Mouse (Mus musculus): ENCODE results near the gene Lrmda. TPM values are rescaled to one million over a fixed set of nuclear protein-coding genes. Genes with fewer than 3 reads are reported as not detected.

Gene Lrmda
- polyA plus RNA-seq, 1 experiment = 20.1 TPM

- H3K4me1 ChIP-seq (ENCODE audit: control insufficient read depth, insufficient read depth, low read length) = no peaks in the 10 kb centered on the region
- H3K4me3 ChIP-seq (ENCODE audit: insufficient read depth, low read length) = no peak overlapping the region
- H3K27ac ChIP-seq (ENCODE audit: insufficient read depth, low read depth, low read length) = no peak overlapping the region
- TF ChIP-seq CTCF (IDR thresholded peaks at IDR 0.05; ENCODE audit: low read depth, low read length) (no peak), POLR2A (IDR thresholded peaks at IDR 0.05; ENCODE audit: borderline replicate concordance, low read depth, low read length) (no peak)
Observed at GRCm38 (mm10) chr14:22493326-22493725, 473.8 kb downstream of the Lrmda start.

DNA sequence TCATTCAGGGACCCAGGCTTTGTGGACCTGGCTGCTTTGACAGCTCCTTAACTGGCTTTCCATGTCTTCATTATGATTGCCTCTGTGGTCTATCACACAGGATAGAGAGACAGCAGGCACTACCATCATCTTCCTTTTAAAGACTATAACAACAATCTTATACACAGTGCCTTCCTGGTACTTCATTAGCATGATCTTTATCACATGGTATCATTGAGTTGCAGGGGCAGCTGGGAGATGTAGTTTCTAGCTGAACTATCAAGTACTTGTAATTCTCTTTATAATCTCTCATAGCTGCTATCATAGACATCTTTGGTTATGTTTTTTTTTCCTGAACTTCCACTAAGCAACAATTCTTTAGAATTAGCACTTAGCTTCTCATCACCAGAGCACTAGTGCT is 474.8 kb downstream of the Lrmda start:
- H3K4me1 ChIP-seq (ENCODE audit: control insufficient read depth, insufficient read depth, low read length) = no peaks in the 10 kb centered on the region
- H3K4me3 ChIP-seq (ENCODE audit: insufficient read depth, low read length) = no peak overlapping the region
- H3K27ac ChIP-seq (ENCODE audit: insufficient read depth, low read depth, low read length) = no peak overlapping the region
- TF ChIP-seq CTCF (IDR thresholded peaks at IDR 0.05; ENCODE audit: low read depth, low read length) (no peak), POLR2A (IDR thresholded peaks at IDR 0.05; ENCODE audit: borderline replicate concordance, low read depth, low read length) (no peak)

DNA sequence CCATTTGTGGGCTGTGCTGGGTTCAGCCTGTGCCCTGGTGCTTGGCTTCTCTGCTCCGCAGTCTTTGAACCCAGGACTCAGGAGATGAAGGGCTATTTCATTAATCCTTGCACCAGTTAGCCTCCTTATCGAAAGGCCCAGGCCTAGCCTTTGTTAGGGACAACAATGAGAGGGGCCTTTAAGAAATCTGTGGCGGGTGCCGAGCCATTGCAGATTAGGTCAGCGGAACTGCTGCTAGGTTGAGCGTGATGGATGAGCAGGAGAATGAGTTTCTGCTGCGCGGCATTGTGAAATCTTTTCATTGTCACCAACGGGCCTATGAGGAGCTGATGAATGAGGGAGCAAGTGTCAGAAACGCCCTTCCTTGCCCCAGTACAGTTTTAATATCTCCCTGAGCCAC is 475.4 kb downstream of the Lrmda start:
- H3K4me3 ChIP-seq (ENCODE audit: insufficient read depth, low read length) = no peak overlapping the region
- H3K27ac ChIP-seq (ENCODE audit: insufficient read depth, low read depth, low read length) = no peak overlapping the region

GRCm38 (mm10) chr14:22495286-22495685 is 475.8 kb downstream of the Lrmda start:
- H3K27ac ChIP-seq (ENCODE audit: insufficient read depth, low read depth, low read length) = no peak overlapping the region
- no peaks in the 10 kb centered on the region for H3K4me1 ChIP-seq (ENCODE audit: control insufficient read depth, insufficient read depth, low read length)
- H3K4me3 ChIP-seq (ENCODE audit: insufficient read depth, low read length) = no peak overlapping the region
- TF ChIP-seq POLR2A (IDR thresholded peaks at IDR 0.05; ENCODE audit: borderline replicate concordance, low read depth, low read length) = no peak
- TF ChIP-seq CTCF (IDR thresholded peaks at IDR 0.05; ENCODE audit: low read depth, low read length) = no peak

More for the DNA sequence above, 475.4 kb downstream of the Lrmda start:
- TF ChIP-seq CTCF (IDR thresholded peaks at IDR 0.05; ENCODE audit: low read depth, low read length) (no peak), POLR2A (IDR thresholded peaks at IDR 0.05; ENCODE audit: borderline replicate concordance, low read depth, low read length) (no peak)
- H3K4me1 ChIP-seq (ENCODE audit: control insufficient read depth, insufficient read depth, low read length) = no peaks in the 10 kb centered on the region

DNA sequence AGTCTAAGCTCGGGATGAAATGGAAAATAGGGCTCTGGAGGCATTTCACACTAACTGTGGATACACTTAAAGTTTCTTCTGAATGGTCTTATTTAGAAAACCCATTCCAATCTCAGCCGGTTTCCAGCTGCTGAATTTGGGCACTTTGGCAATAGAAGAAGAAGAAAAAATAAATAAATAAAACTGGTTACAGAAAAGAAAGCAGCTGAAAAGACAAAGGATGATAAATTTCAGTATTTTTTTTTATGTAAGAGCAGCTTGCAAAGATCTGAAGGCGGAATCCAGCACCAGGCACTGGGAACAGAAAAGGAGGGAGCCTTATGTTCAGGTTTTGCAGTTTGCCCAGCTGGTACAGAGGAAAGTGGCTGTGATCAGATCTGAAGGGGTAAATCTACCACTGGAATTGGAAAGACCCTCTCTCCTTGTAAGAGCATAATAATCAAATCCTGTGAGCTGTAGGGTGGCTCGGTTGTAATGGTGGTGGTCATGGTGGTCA is 478.2 kb downstream of the Lrmda start:
- Histone ChIP-seq H3K4me1 (ENCODE audit: control insufficient read depth, insufficient read depth, low read length) (0 out of 2 replicates have a peak, but pooled peaks cover 2% of the 10 kb centered on the region), H3K4me3 (ENCODE audit: insufficient read depth, low read length) (no peak overlapping the region), H3K27ac (ENCODE audit: insufficient read depth, low read depth, low read length) (no peak overlapping the region)
- TF ChIP-seq CTCF (IDR thresholded peaks at IDR 0.05; ENCODE audit: low read depth, low read length) = no peak
- no peak for TF ChIP-seq POLR2A (IDR thresholded peaks at IDR 0.05; ENCODE audit: borderline replicate concordance, low read depth, low read length)

- TF ChIP-seq POLR2A (IDR thresholded peaks at IDR 0.05; ENCODE audit: borderline replicate concordance, low read depth, low read length) (no peak), CTCF (IDR thresholded peaks at IDR 0.05; ENCODE audit: low read depth, low read length) (no peak)
- Histone ChIP-seq H3K4me3 (ENCODE audit: insufficient read depth, low read length) (no peak overlapping the region), H3K27ac (ENCODE audit: insufficient read depth, low read depth, low read length) (no peak overlapping the region), H3K4me1 (ENCODE audit: control insufficient read depth, insufficient read depth, low read length) (peaks cover 8% of the 10 kb centered on the region)
Observed at GRCm38 (mm10) chr14:22509747-22510530, 490.4 kb downstream of the Lrmda start.

DNA sequence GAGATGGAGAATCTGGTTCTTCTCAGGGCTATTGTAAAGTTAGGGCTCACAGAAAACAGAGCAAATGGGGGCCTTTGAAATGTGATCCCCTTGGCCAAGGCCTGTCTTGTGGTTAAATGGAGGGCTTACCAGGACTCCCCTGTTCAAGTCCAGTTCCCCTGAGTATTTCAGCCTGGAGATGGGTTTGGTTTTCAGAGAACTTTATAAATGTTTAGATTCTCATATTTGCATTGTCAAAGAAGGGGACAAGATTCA is 490.9 kb downstream of the Lrmda start:
- TF ChIP-seq CTCF (IDR thresholded peaks at IDR 0.05; ENCODE audit: low read depth, low read length) = no peak
- TF ChIP-seq POLR2A (IDR thresholded peaks at IDR 0.05; ENCODE audit: borderline replicate concordance, low read depth, low read length) = no peak
- Histone ChIP-seq H3K27ac (ENCODE audit: insufficient read depth, low read depth, low read length) (no peak overlapping the region), H3K4me1 (ENCODE audit: control insufficient read depth, insufficient read depth, low read length) (peaks cover 10% of the 10 kb centered on the region), H3K4me3 (ENCODE audit: insufficient read depth, low read length) (no peak overlapping the region)

DNA sequence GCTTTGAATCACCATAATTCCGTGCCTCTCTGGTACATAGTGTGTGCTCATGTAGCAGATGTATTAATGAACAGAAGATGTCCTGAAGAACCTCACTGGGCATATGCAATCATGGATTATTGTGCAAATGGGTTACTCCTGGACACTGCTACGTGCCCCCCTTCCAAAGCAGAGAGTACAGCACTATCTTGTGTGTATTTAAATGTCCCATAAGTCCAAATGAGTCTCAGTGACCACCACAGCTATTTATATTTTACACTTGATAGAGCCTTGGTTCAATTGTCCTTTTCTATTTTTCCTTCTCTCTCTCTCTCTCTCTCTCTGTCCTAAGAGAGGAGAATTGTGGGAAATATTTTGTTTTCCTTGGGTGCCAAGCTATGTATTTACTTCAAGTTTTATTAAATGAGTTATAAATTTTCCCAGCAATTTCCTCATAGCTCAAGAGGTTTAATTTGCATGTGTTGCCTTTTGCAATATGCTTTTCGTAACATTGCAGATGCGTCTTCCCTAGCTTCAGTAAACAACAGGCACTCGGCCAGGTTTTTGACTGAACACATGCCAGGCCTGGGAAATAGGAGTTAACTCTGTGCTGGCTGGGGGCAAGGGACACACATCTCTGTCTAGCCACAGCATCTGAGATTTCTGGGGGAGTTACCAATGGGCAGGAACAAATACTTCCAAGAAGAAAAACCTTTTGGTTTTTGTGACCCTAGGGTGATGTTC is 495.0 kb downstream of the Lrmda start:
- Histone ChIP-seq H3K27ac (ENCODE audit: insufficient read depth, low read depth, low read length) (no peak overlapping the region), H3K4me3 (ENCODE audit: insufficient read depth, low read length) (no peak overlapping the region), H3K4me1 (ENCODE audit: control insufficient read depth, insufficient read depth, low read length) (peaks cover 12% of the 10 kb centered on the region)
- TF ChIP-seq CTCF (IDR thresholded peaks at IDR 0.05; ENCODE audit: low read depth, low read length) (no peak), POLR2A (IDR thresholded peaks at IDR 0.05; ENCODE audit: borderline replicate concordance, low read depth, low read length) (no peak)

GRCm38 (mm10) chr14:22530706-22531105 is 511.2 kb downstream of the Lrmda start:
- no peak for TF ChIP-seq POLR2A (IDR thresholded peaks at IDR 0.05; ENCODE audit: borderline replicate concordance, low read depth, low read length)
- Histone ChIP-seq H3K4me1 (ENCODE audit: control insufficient read depth, insufficient read depth, low read length) (peaks cover 11% of the 10 kb centered on the region), H3K27ac (ENCODE audit: insufficient read depth, low read depth, low read length) (no peak overlapping the region), H3K4me3 (ENCODE audit: insufficient read depth, low read length) (no peak overlapping the region)

DNA sequence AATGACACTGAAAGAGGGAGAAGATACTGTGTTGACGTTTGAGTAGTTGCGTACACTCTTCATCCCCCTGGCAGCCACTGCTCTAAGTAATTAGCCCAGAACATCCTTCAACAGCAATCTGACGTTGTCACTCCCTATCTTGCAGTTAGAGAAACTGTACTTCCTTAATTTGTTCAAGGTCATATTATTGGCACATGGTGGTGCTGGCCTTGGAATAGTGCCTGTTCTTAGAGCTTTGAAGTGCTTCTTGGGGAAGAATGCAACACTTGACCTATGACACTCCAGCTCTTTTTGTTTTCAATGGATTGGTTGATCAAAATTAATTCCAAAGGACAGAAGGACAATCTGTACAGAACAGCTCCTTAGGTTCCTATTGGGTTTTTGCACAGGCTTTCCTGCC is 514.0 kb downstream of the Lrmda start:
- H3K27ac ChIP-seq (ENCODE audit: insufficient read depth, low read depth, low read length) = no peak overlapping the region
- H3K4me3 ChIP-seq (ENCODE audit: insufficient read depth, low read length) = no peak overlapping the region
- no peak for TF ChIP-seq CTCF (IDR thresholded peaks at IDR 0.05; ENCODE audit: low read depth, low read length)
- TF ChIP-seq POLR2A (IDR thresholded peaks at IDR 0.05; ENCODE audit: borderline replicate concordance, low read depth, low read length) = no peak
- peaks cover 11% of the 10 kb centered on the region for H3K4me1 ChIP-seq (ENCODE audit: control insufficient read depth, insufficient read depth, low read length)
